Mouse (Mus musculus) bone marrow, adult 2 months (tissue): Measurements from ENCODE around the gene Fpgs.

Experiments
- CTCF ChIP-seq: fragments of 200-500 bp; IDR thresholded peaks from 2 replicates; pipeline ENCODE4 v1.5.1; 2011; ENCODE audit warnings: low read length, control low read depth; ENCODE audit not compliant: control insufficient read depth, insufficient read depth
- POLR2A ChIP-seq: fragments of 200-500 bp; IDR thresholded peaks from 2 replicates; pipeline ENCODE4 v1.6.1; 2011; ENCODE audit warnings: low read depth, mild to moderate bottlenecking, control low read depth, low read length, borderline replicate concordance; ENCODE audit not compliant: control insufficient read depth

DNA sequence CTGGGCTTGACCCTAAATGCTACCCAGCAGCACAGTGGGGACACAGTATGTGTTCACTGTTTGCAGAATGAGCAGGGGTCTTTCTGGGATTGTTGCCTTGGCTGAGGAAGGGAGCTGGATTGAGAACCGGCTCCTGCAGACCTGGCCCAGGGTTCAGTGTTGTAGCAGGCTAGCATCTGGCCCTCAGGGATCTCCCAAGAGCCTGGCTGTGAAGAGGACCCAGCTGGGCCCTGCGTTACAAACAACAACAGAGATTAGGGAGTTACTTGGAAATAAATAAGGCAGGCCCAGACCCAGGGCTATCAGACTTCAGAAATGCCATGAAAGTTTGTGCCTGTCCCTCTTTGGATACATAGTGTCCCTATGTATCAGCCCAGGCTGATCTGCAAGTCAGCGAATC is 58.3 kb downstream of the Fpgs start:
- TF ChIP-seq POLR2A (no peak), CTCF (no peak)
